Mouse (Mus musculus) megakaryocyte progenitor cell, adult 5-6 weeks (primary cell): ENCODE data around the gene Mocs1. TPM values are rescaled to one million over a fixed set of nuclear protein-coding genes. Genes with fewer than 3 reads are reported as not detected.
"Not testable (repeated sequence)": the region's sequence is repeated elsewhere in the genome, so short reads cannot be mapped to it uniquely, and the experiment has no call there.

Source experiments
- ATAC-seq: replicated peaks from 2 replicates; pipeline ENCODE4 v1.8.0; 2016; ENCODE audit warnings: mild to moderate bottlenecking, moderate TSS enrichment, inconsistent platforms; ENCODE audit not compliant: poor library complexity
- total RNA-seq, 2 experiments: library from RNA; stranded (forward) in 1 of 2; stranded (reverse) in 1 of 2; fragments of 157-497, 149-512 nt in 1 of 2; fragments of 200-1000 nt in 1 of 2; gene quantifications; 2 replicates each; pipeline versions ENCODE4 v1.2.3 to v1.2.4; 2015 to 2017

The Mocs1 gene
- total RNA-seq, 2 experiments from 2014 or later, result 15.7 to 31.7 TPM

- no peak for ATAC-seq
Measured at GRCm38 (mm10) chr17:49431176-49431575, 3.0 kb downstream of the Mocs1 start.

- ATAC-seq, result peak; percentile 8
Measured at GRCm38 (mm10) chr17:49432071-49432711, 4.0 kb downstream of the Mocs1 start.

- ATAC-seq, result no peak
Measured at GRCm38 (mm10) chr17:49433071-49433470, 4.9 kb downstream of the Mocs1 start.

DNA sequence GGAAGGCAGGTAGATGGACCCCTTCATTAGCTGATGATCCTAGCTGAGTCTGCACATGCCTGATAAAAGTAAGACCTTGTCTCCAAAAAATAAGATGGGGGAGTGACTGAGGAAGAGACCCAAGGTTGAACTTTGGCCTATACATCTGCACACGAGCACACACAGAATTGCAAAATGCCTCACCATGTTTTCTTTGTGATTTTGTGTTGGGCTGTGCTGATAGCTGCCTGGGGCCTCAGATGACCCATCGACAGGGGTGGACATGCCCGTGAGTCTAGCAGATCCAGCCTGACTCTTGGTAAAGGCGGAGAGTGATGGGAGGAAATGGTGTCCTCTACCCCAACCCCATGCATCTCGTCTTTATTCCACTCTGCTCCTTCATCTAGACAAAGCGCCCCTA, 6.1 kb downstream of the Mocs1 start:
- ATAC-seq, result no peak

- peak; percentile 13 for ATAC-seq
Measured at GRCm38 (mm10) chr17:49435081-49435480, 6.9 kb downstream of the Mocs1 start.

- ATAC-seq, result no peak
Measured at GRCm38 (mm10) chr17:49436631-49437030, 8.5 kb downstream of the Mocs1 start.

DNA sequence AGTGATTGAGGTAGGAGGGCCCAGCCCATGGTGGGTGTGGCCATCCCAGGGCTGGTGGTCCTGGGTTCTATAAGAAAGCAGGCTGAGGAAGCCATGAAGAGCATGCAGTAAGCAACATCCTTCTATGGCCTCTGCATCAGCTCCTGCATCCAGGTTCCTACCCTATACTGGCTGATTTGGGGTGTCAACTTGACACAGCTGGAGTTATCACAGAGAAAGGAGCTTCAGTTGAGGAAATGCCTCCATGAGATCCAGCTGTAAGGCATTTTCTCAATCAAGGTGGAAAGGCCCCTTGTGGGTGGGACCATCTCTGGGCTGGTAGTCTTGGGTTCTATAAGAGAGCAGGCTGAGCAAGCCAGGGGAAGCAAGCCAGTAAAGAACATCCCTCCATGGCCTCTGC, 9.1 kb downstream of the Mocs1 start:
- not testable (repeated sequence) for ATAC-seq

DNA sequence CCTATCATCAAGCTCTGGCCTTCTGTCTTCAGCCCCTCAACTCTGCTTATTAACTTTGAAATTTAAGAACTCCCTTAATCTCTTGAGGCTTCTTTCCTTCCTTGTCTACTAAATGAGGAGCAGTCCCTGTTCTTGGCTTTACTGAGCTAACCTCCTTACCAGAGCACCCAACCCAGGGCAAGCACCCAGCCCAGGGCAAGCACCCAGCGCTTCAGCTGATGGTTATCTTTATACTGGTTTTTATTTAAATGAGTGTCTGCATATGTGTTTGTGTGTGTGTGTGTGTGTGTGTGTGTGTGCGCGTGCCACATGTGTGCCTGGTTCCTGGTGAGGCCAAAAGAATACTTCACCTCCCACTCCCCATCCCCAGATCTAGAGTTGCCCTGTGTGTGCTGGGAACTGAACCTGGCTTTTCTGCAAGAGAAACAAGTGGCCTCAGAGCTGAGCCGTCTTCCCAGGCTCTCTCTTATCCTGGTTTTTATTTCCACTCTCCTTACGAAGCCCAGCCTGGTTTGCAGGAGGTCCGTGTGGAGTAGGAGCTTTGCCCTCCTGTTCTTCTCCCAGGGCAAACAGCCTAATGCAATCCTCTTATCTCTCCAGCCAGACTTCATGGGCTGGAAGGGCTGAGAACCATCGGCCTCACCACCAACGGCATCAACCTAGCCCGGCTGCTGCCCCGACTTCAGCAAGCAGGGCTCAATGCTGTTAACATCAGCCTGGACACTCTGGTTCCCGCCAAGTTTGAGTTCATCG, 10.8 kb downstream of the Mocs1 start:
- peak; percentile 87 for ATAC-seq

GRCm38 (mm10) chr17:49439706-49440105, 11.5 kb downstream of the Mocs1 start:
- ATAC-seq, result no peak

- ATAC-seq, result no peak
Measured at GRCm38 (mm10) chr17:49440331-49441130, 12.4 kb downstream of the Mocs1 start.

GRCm38 (mm10) chr17:49442841-49443240, 14.7 kb downstream of the Mocs1 start:
- not testable (repeated sequence) for ATAC-seq

- no peak for ATAC-seq
Measured at GRCm38 (mm10) chr17:49448570-49449229, 20.5 kb downstream of the Mocs1 start.

DNA sequence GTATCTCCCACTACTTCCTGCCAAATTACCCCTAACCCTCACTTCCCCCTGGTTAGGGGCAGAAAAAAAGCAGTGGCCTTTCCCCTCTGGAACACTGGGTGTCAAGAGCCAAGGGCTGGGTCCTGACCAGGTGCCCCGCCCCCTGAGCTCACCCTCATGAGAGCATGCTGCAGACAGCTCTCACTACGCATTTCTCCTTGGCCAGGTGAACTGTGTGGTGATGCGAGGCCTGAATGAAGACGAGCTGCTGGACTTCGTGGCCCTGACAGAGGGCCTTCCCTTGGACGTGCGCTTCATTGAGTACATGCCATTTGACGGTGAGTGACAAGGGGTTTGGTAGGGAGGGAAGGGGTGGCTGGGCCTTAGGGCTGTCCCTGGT, 21.1 kb downstream of the Mocs1 start:
- no peak for ATAC-seq

DNA sequence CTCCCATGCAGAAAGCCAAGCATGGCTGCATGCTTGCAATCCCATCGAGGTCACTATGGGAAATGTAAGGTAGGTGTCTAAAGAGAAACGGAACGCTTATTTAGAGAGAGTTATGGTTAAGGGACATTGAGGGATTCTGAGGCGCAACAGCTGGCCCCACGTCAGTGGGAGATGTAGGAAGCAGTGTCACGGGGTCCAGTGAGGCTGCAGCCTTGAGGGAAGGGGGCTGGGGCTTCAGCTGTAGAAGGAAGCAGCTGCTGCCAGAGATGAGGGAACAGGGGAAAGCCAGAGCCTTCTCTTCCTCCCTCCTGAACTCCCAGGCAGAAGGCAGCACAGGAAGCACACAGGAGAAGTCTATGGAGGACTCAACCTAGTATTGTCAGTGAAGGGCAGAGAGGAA, 22.8 kb downstream of the Mocs1 start:
- no peak for ATAC-seq

DNA sequence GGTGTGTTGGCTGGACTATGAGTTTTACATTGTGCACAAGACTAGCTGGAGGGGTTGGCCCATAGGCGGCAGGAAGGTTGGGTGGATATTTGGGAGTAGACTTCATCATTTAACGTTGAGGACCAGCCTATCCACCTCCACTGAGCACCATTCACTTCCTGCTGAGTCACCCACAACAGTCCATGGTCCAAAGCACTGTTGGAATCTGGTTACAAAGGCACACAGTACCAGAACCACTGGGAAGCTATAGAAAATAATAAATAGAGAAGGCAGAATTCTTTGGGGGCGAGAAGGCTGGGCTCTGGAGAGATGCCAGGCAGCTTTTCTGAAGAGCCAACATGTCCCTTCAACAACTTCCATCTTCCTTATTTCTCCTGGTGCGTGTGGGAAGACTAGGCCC, 28.2 kb downstream of the Mocs1 start:
- ATAC-seq, result no peak

GRCm38 (mm10) chr17:49457833-49458232, 29.7 kb downstream of the Mocs1 start:
- ATAC-seq, result peak; percentile 73

- ATAC-seq, result no peak
Measured at GRCm38 (mm10) chr17:49458386-49458785, 30.2 kb downstream of the Mocs1 start.

DNA sequence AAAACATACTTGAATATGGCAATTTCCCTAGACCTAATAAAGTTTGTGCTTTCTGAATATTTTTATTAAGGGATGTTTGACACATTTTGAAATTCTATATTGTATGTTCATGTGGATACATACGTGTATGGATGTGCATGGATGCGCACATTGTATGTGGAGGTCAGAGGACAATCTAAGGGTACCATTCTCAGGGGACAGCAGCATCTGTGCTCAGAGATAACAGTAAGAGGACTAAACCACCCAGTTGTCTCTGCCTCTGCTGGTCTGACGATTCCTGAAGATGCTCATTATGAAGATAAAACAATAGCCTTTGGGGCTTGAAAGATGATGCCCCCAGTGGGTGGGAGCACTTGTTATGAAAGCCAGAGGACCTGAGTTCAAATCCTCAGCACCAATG, 36.7 kb downstream of the Mocs1 start:
- no peak for ATAC-seq

- peak; percentile 84 for ATAC-seq
Measured at GRCm38 (mm10) chr17:49468223-49468622, 40.1 kb downstream of the Mocs1 start.

DNA sequence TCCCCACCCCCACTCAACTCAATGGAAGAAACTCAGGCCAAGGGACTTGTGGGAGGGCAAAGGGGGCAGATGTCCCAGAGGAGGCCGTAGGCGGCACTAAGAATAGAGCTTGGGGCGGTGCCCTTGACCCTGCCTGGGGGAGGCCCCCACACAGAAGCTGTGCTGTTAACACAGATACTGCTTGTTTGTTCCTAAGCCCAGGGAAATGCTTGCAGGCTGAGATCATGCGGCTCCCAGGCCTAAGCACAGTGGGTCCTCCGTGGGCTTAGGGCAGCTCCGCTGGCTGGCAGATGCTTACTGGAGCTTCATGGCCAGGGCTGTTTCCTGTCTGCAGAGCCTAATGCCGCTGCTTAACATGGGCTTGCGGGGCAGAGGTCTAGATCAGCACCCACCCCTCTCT, 44.5 kb downstream of the Mocs1 start:
- ATAC-seq, result no peak

- no peak for ATAC-seq
Measured at GRCm38 (mm10) chr17:49474051-49474450, 45.9 kb downstream of the Mocs1 start.
